Mouse (Mus musculus) hindbrain, embryonic 15.5 days (tissue): ENCODE data around the gene Mrpl42. TPM values are rescaled to one million over a fixed set of nuclear protein-coding genes. Genes with fewer than 3 reads are reported as not detected.

Experiments used
- ATAC-seq: fragments of 200-750 bp; cut with Nextera tagmentation; 2 replicates; pipeline ENCODE4 v1.8.0; 2017; ENCODE audit warnings: low read depth, moderate number of reproducible peaks, moderate TSS enrichment; ENCODE audit not compliant: low FRiP score
- H3K27ac ChIP-seq: fragments of 300-500 bp; sonication (generic); replicated peaks from 2 replicates; pipeline ENCODE4 v1.5.1; 2015; ENCODE audit warnings: mild to moderate bottlenecking, inconsistent platforms
- H3K27me3 ChIP-seq: fragments of 300-500 bp; sonication (generic); 2 replicates; pipeline ENCODE4 v1.6.1; 2015; ENCODE audit warnings: control low read depth, inconsistent platforms
- H3K36me3 ChIP-seq: fragments of 300-500 bp; sonication (generic); 2 replicates; pipeline ENCODE4 v1.6.1; 2015; ENCODE audit warnings: control low read depth, inconsistent platforms
- H3K4me1 ChIP-seq: fragments of 300-500 bp; sonication (generic); replicated peaks from 2 replicates; pipeline ENCODE4 v1.6.1; 2015; ENCODE audit warnings: control low read depth, inconsistent platforms
- H3K4me2 ChIP-seq: fragments of 300-500 bp; sonication (generic); 2 replicates; pipeline ENCODE4 v1.6.1; 2015; ENCODE audit warnings: moderate library complexity, mild to moderate bottlenecking, inconsistent platforms
- H3K4me3 ChIP-seq: fragments of 300-500 bp; sonication (generic); 2 replicates; pipeline ENCODE4 v1.5.1; 2015; ENCODE audit warnings: mild to moderate bottlenecking, inconsistent platforms
- H3K9ac ChIP-seq: fragments of 300-500 bp; sonication (generic); 2 replicates; pipeline ENCODE4 v1.6.1; 2015; ENCODE audit warnings: inconsistent platforms
- H3K9me3 ChIP-seq: fragments of 300-500 bp; sonication (generic); 2 replicates; pipeline ENCODE4 v1.6.1; 2016; ENCODE audit warnings: control low read depth, inconsistent platforms
- WGBS: fragments of 180-500 bp; shearing (Covaris S2); methylation state at CpG from one replicate; pipeline ENCODE4 v1.1.7; 2015; 5-methylcytosine and 5-hydroxymethylcytosine counted together
- polyA plus RNA-seq: library from polyadenylated mRNA; unstranded; fragments of >200 nt; fragmentation: Nextera tagmentation; extraction: Ambion mirVana; gene quantifications from 2 replicates; pipeline ENCODE4 v1.2.1, GENCODE M21; 2015

Gene Mrpl42
- polyA plus RNA-seq, 1 experiment from 2014 or later = 257 TPM

GRCm38 (mm10) chr10:95447954-95448353 is 53.8 kb downstream of the Mrpl42 start:
- Histone ChIP-seq H3K9me3 (no peaks in the 10 kb centered on the region), H3K4me1 (no peaks in the 10 kb centered on the region), H3K9ac (no peak overlapping the region), H3K27me3 (no peaks in the 10 kb centered on the region), H3K4me3 (no peak overlapping the region), H3K4me2 (no peak overlapping the region), H3K36me3 (no peaks in the 10 kb centered on the region), H3K27ac (no peak overlapping the region)
- ATAC-seq = no peak
- 95% methylated on average over 16 of the region's 16 CpGs for WGBS

- 79% methylated on average over 18 of the region's 18 CpGs for WGBS
- no peak for ATAC-seq
These were observed 56.4 kb downstream of the Mrpl42 start for GRCm38 (mm10) chr10:95445104-95446056.

GRCm38 (mm10) chr10:95442334-95442733 is 59.4 kb downstream of the Mrpl42 start:
- H3K27me3 ChIP-seq = no peaks in the 10 kb centered on the region
- no peak overlapping the region for H3K4me3 ChIP-seq
- H3K9me3 ChIP-seq = no peaks in the 10 kb centered on the region
- H3K4me2 ChIP-seq = no peak overlapping the region
- no peaks in the 10 kb centered on the region for H3K4me1 ChIP-seq
- H3K36me3 ChIP-seq = no peaks in the 10 kb centered on the region
- no peak for ATAC-seq
- no peak overlapping the region for H3K27ac ChIP-seq
- WGBS = 72% methylated on average over 4 of the region's 4 CpGs
- H3K9ac ChIP-seq = no peak overlapping the region

More at GRCm38 (mm10) chr10:95445104-95446056, 56.4 kb downstream of the Mrpl42 start:
- Histone ChIP-seq H3K4me3 (no peak overlapping the region), H3K4me1 (no peaks in the 10 kb centered on the region), H3K36me3 (no peaks in the 10 kb centered on the region), H3K27me3 (no peaks in the 10 kb centered on the region), H3K4me2 (no peak overlapping the region), H3K9me3 (no peaks in the 10 kb centered on the region), H3K27ac (no peak overlapping the region), H3K9ac (no peak overlapping the region)

GRCm38 (mm10) chr10:95440566-95440965 is 61.2 kb downstream of the Mrpl42 start:
- Histone ChIP-seq H3K4me3 (no peak overlapping the region), H3K4me1 (no peaks in the 10 kb centered on the region), H3K36me3 (no peaks in the 10 kb centered on the region), H3K27ac (no peak overlapping the region), H3K9me3 (no peaks in the 10 kb centered on the region), H3K27me3 (no peaks in the 10 kb centered on the region), H3K4me2 (no peak overlapping the region), H3K9ac (no peak overlapping the region)
- ATAC-seq = no peak
- WGBS = 56% methylated on average over 2 of the region's 2 CpGs

- ATAC-seq = no peak
- Histone ChIP-seq H3K27me3 (no peaks in the 10 kb centered on the region), H3K36me3 (no peaks in the 10 kb centered on the region), H3K4me2 (no peak overlapping the region), H3K27ac (no peak overlapping the region), H3K4me1 (no peaks in the 10 kb centered on the region), H3K9ac (no peak overlapping the region), H3K4me3 (no peak overlapping the region), H3K9me3 (no peaks in the 10 kb centered on the region)
- 83% methylated on average over 10 of the region's 10 CpGs for WGBS
These were observed 61.9 kb downstream of the Mrpl42 start for GRCm38 (mm10) chr10:95439718-95440339.

- Histone ChIP-seq H3K27ac (no peak overlapping the region), H3K9ac (no peak overlapping the region), H3K27me3 (no peaks in the 10 kb centered on the region), H3K4me3 (no peak overlapping the region), H3K4me1 (no peaks in the 10 kb centered on the region), H3K36me3 (no peaks in the 10 kb centered on the region), H3K4me2 (no peak overlapping the region), H3K9me3 (no peaks in the 10 kb centered on the region)
- 71% methylated on average over 11 of the region's 11 CpGs for WGBS
- no peak for ATAC-seq
These were observed 62.8 kb downstream of the Mrpl42 start for GRCm38 (mm10) chr10:95438941-95439340.

Other genes with a start within 250 kb of the Mrpl42 start
- gene Cradd, start 177.8 kb downstream of the Mrpl42 start, polyA plus RNA-seq = 6.0 and 9.4 TPM in 2 replicates
- 108 and 118 TPM in 2 replicates for gene Socs2, start 84.8 kb downstream of the Mrpl42 start, polyA plus RNA-seq
- 365 and 371 TPM in 2 replicates for gene Ube2n, start 13.2 kb upstream of the Mrpl42 start, polyA plus RNA-seq
- 68.5 and 69.0 TPM in 2 replicates for gene Nudt4, start 62.2 kb upstream of the Mrpl42 start, polyA plus RNA-seq
- gene Anapc15-ps, start 171.5 kb upstream of the Mrpl42 start, polyA plus RNA-seq = not detected in 2 replicates